Mouse (Mus musculus) midbrain, postnatal 0 days (tissue): ENCODE measurements around the gene Aqp1. TPM values are rescaled to one million over a fixed set of nuclear protein-coding genes. Genes with fewer than 3 reads are reported as not detected.

Source experiments
- ATAC-seq: fragments of 200-750 bp; cut with Nextera tagmentation; 2 replicates; pipeline ENCODE4 v1.8.0; 2017; ENCODE audit warnings: moderate number of reproducible peaks, mild to moderate bottlenecking, moderate TSS enrichment, moderate library complexity; ENCODE audit not compliant: low FRiP score
- DNase-seq: peaks from one replicate; pipeline ENCODE4 v3.0.0-alpha.2; 2015; ENCODE audit warnings: low spot score
- H3K27ac ChIP-seq: fragments of 300-500 bp; sonication (generic); 2 replicates; pipeline ENCODE4 v1.5.1; 2014; ENCODE audit warnings: low read depth, mild to moderate bottlenecking, low read length, mixed read lengths
- H3K27me3 ChIP-seq: fragments of 300-500 bp; sonication (generic); 2 replicates; pipeline ENCODE4 v1.6.1; 2014; ENCODE audit warnings: low read length, control low read depth, mixed read lengths; ENCODE audit not compliant: insufficient read depth
- H3K36me3 ChIP-seq: fragments of 300-500 bp; sonication (generic); 2 replicates; pipeline ENCODE4 v1.6.1; 2014; ENCODE audit warnings: low read length, control low read depth, mixed read lengths; ENCODE audit not compliant: insufficient read depth
- H3K4me1 ChIP-seq: fragments of 300-500 bp; sonication (generic); 2 replicates; pipeline ENCODE4 v1.6.1; 2014; ENCODE audit warnings: mild to moderate bottlenecking, control low read depth, antibody characterized with exemption, low read length, mixed read lengths; ENCODE audit not compliant: insufficient read depth
- H3K4me2 ChIP-seq: fragments of 300-500 bp; sonication (generic); 2 replicates; pipeline ENCODE4 v1.6.1; 2014; ENCODE audit warnings: low read depth, mild to moderate bottlenecking, low read length, mixed read lengths; ENCODE audit not compliant: poor library complexity, severe bottlenecking
- H3K4me3 ChIP-seq: fragments of 300-500 bp; sonication (generic); 2 replicates; pipeline ENCODE4 v1.5.1; 2014; ENCODE audit warnings: low read depth, mild to moderate bottlenecking, low read length, moderate library complexity
- H3K9ac ChIP-seq: fragments of 300-500 bp; sonication (generic); replicated peaks from 2 replicates; pipeline ENCODE4 v1.6.1; 2014; ENCODE audit warnings: mild to moderate bottlenecking, low read length, moderate library complexity, mixed read lengths; ENCODE audit not compliant: poor library complexity, severe bottlenecking
- H3K9me3 ChIP-seq: fragments of 300-500 bp; sonication (generic); 2 replicates; pipeline ENCODE4 v1.6.1; 2016; ENCODE audit warnings: low read length, control low read depth
- CTCF ChIP-seq: IDR thresholded peaks from 2 replicates; pipeline ENCODE4 v1.5.1; 2016; ENCODE audit warnings: antibody characterized with exemption, mild to moderate bottlenecking
- WGBS: fragments of 180-500 bp; shearing (Covaris S2); extraction: QIAGEN DNeasy Blood & Tissue Kit; methylation state at CpG from one replicate; pipeline ENCODE4 v1.1.7; 2014; 5-methylcytosine and 5-hydroxymethylcytosine counted together
- polyA plus RNA-seq: library from polyadenylated mRNA; unstranded; fragments of >200 nt; fragmentation: Nextera tagmentation; extraction: Ambion mirVana; gene quantifications from 2 replicates; pipeline ENCODE4 v1.2.1, GENCODE M21; 2015
- total RNA-seq: library from RNA; depleted of rRNA; stranded (reverse); fragments of >200 nt; gene quantifications from 2 replicates; pipeline ENCODE4 v1.2.3, GENCODE M21; 2014

Aqp1 gene
- total and polyA plus RNA-seq, 2 experiments from 2014 or later: 0.63 to 13.2 TPM

DNA sequence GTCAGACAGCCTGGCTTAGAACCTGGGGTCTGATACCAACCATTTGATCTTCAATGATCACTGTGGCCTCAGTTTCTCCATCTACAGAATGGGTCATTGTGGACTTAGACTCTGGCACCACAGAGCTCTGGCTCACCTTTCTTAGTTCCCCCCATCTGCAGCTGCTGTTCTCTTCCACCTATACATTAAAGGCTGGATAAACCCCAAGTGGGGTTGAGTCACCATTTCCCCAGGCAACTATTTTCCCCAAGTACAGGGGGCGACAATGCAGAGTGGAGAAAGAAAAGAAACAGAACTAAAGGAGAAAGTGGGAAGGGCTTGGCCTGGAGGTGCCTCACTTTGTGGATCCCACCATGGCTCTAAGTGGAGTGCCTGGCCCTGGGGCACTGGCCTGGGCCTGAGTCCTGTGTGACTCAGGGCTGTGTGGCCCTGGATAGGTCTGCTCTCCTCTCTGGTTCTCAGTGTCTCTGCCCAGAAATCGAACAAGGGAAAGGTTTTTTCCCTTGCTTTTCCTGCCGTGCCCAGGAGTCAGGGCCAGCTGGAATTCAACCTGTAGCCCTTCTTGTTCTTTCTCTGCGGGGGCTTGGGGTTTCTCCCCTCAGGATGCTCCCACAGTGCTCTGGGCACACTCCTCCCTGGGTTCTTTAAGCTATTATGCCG is 20.9 kb downstream of the Aqp1 start:
- no peak for ATAC-seq
- Histone ChIP-seq H3K27me3 (no peaks in the 10 kb centered on the region), H3K9me3 (no peaks in the 10 kb centered on the region), H3K9ac (no peak overlapping the region), H3K4me3 (no peak overlapping the region), H3K4me2 (no peak overlapping the region), H3K4me1 (no peaks in the 10 kb centered on the region), H3K36me3 (no peaks in the 10 kb centered on the region), H3K27ac (no peak overlapping the region)
- WGBS: 58% methylated on average over 5 of the region's 5 CpGs
- no peak for TF ChIP-seq CTCF
- DNase-seq: no peak

DNA sequence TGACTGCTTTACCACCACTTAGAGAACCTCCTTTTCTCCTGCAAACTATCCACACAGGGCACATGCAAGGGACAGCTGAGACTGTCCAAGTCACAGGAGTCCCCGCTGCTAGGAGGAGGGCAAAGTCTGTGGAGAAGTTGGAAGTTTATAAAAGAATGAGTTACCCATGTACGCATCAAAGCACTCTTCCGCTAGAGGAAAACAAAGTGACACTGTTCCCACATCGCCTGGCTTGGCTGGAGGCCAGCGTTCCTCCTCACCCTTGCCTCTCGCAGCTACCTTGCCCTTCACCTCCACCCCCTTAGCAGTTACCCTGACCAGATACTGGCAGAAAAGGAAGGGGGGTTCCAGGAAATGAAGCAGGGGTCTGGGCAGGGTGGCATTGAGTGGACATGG is 21.4 kb downstream of the Aqp1 start:
- Histone ChIP-seq H3K9ac (no peak overlapping the region), H3K27ac (no peak overlapping the region), H3K9me3 (no peaks in the 10 kb centered on the region), H3K4me1 (no peaks in the 10 kb centered on the region), H3K4me2 (no peak overlapping the region), H3K4me3 (no peak overlapping the region), H3K36me3 (no peaks in the 10 kb centered on the region), H3K27me3 (no peaks in the 10 kb centered on the region)
- DNase-seq: no peak
- 59% methylated on average over 6 of the region's 6 CpGs for whole genome bisulfite sequencing
- TF ChIP-seq CTCF: no peak
- no peak for ATAC-seq

DNA sequence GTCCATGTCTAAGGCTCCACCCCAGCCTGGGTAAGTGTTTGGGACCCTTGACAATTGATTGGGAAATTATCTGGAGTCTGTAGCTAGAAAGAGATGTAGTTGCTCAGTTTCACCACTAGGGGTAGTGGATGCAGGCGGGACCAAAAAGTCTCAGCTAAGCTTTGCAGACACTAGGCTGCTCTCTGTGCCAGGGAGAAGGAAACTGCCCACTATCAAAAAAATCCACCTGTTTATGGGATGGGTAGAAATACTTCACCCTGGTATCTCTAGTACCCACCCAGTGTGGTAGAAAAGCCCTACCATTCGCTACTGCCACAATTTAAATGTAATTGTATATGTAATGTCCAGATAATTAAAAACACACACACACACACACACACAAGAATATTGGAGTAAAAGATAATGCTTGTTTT is 22.5 kb downstream of the Aqp1 start:
- peak; percentile 78 for TF ChIP-seq CTCF
- H3K4me2 ChIP-seq: no peak overlapping the region
- H3K36me3 ChIP-seq: no peaks in the 10 kb centered on the region
- DNase-seq: peak; percentile 52
- H3K27ac ChIP-seq: no peak overlapping the region
- no peaks in the 10 kb centered on the region for H3K4me1 ChIP-seq
- ATAC-seq: 0 out of 2 replicates have a peak, but pooled peaks have one; percentile 35
- 28% methylated on average over 2 of the region's 2 CpGs for WGBS
- H3K4me3 ChIP-seq: no peak overlapping the region
- no peaks in the 10 kb centered on the region for H3K9me3 ChIP-seq
- no peak overlapping the region for H3K9ac ChIP-seq
- no peaks in the 10 kb centered on the region for H3K27me3 ChIP-seq

DNA sequence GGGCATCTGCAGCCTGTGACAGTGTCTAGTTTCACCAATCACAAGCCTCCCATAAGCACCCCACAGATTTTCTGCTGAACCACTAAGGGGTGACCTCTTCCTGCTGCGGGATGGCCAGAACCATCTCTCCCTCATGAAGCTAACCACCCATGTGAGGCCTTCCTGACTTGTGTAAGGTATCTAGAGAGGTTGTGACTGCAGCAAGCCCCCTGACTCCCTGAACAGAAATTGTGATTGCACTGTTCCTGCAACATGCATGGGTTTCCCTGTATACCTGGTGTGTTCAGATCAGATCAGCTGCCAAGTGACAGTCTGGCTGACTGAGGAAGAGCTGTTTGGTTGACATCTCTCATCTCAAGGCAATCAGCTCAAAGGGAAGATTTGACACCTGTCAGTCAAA is 26.4 kb downstream of the Aqp1 start:
- H3K27me3 ChIP-seq: no peaks in the 10 kb centered on the region
- no peak overlapping the region for H3K9ac ChIP-seq
- H3K9me3 ChIP-seq: no peaks in the 10 kb centered on the region
- H3K4me3 ChIP-seq: no peak overlapping the region
- no peak overlapping the region for H3K4me2 ChIP-seq
- no peaks in the 10 kb centered on the region for H3K4me1 ChIP-seq
- 80% methylated on average over 1 of the region's 1 CpGs for WGBS
- no peak for TF ChIP-seq CTCF
- no peak for DNase-seq
- H3K36me3 ChIP-seq: no peaks in the 10 kb centered on the region
- no peak overlapping the region for H3K27ac ChIP-seq
- ATAC-seq: no peak

DNA sequence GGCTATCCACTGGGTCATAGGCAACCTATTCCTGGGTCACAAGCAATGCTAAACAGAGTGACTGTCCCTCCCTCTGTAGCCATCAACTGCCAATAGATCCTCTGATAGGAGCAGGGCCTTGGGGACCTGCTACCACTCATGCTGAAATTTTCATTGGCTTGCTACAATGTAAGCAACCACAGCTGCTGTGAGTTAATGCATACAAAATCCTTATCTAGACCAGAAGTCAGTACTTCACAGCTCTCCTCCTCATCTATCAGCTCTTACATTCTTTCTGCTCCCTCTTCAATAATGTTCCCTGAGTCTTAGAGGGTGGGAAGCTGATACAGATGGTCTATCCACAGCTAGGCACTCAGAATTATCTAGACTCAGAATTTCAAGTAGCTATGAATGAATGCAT is 30.9 kb downstream of the Aqp1 start:
- H3K4me2 ChIP-seq: no peak overlapping the region
- ATAC-seq: no peak
- no peaks in the 10 kb centered on the region for H3K9me3 ChIP-seq
- no peaks in the 10 kb centered on the region for H3K4me1 ChIP-seq
- no peak overlapping the region for H3K4me3 ChIP-seq
- no peak overlapping the region for H3K27ac ChIP-seq
- H3K27me3 ChIP-seq: no peaks in the 10 kb centered on the region
- no peaks in the 10 kb centered on the region for H3K36me3 ChIP-seq
- TF ChIP-seq CTCF: no peak
- DNase-seq: no peak
- H3K9ac ChIP-seq: no peak overlapping the region

DNA sequence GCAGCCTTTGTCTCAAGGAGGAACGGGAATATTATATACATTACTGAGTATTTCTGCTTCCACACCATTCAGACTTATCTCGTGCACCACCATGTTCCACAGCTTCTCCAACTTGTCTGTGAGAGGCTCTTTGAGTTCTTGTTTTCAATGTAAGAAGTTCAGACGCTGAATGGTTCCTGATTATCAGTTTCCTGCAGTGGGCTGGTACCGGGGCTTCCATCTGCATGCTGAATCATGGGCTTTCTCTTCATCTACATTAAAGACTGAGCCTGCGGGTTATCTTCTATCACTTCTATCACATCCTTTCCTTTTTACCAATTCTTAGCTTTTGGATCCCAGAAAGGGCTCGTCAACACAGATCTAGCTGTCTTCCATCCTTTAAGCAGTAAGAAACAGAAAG is 34.6 kb downstream of the Aqp1 start:
- TF ChIP-seq CTCF: no peak
- no peaks in the 10 kb centered on the region for H3K9me3 ChIP-seq
- H3K4me3 ChIP-seq: no peak overlapping the region
- no peaks in the 10 kb centered on the region for H3K36me3 ChIP-seq
- DNase-seq (no peak), ATAC-seq (no peak)
- H3K4me1 ChIP-seq: no peaks in the 10 kb centered on the region
- WGBS: 92% methylated on average over 6 of the region's 6 CpGs
- H3K27me3 ChIP-seq: no peaks in the 10 kb centered on the region
- no peak overlapping the region for H3K9ac ChIP-seq
- H3K27ac ChIP-seq: no peak overlapping the region
- no peak overlapping the region for H3K4me2 ChIP-seq
